Mouse (Mus musculus) brain, adult 10 weeks (tissue): ENCODE results near the gene Carmil3. TPM values are rescaled to one million over a fixed set of nuclear protein-coding genes. Genes with fewer than 3 reads are reported as not detected.

Experiments
- polyA plus RNA-seq: library from polyadenylated mRNA; stranded (reverse); fragments of 350-450 nt; fragmentation: Illumina TruSeq; extraction: RNeasy Lipid Tissue Mini Kit (QIAGEN cat#74804); gene quantifications from one replicate; pipeline ENCODE4 v1.2.3, GENCODE M21; 2015; ENCODE audit warnings: low read depth, low replicate concordance

The Carmil3 gene
- 27.2 TPM for polyA plus RNA-seq

GRCm38 (mm10) chr14:55490361-55491201, at the start of gene Carmil3:
Carmil3 (plus strand) TSS chr14:55490651.

GRCm38 (mm10) chr14:55478651-55479599, 11.5 kb upstream of the Carmil3 start, which contains the start of gene Dhrs4:
Dhrs4 (plus strand) TSS chr14:55478758.

GRCm38 (mm10) chr14:55510125-55510731, 19.8 kb downstream of the Carmil3 start, which contains the start of gene Cpne6:
Cpne6 (plus strand) TSS chr14:55510445.

GRCm38 (mm10) chr14:55524785-55525184, 34.3 kb downstream of the Carmil3 start, which contains the start of gene Nrl:
Nrl (minus strand) TSS chr14:55524981.

GRCm38 (mm10) chr14:55540067-55540786, 49.8 kb downstream of the Carmil3 start, which contains the start of gene Pck2:
Pck2 (plus strand) TSS chr14:55540266.

Other genes starting within 250 kb of the Carmil3 start
- gene Dhrs4, start 11.9 kb upstream of the Carmil3 start, polyA plus RNA-seq: 22.7 TPM
- 132 TPM for gene Cpne6, start 19.8 kb downstream of the Carmil3 start, polyA plus RNA-seq
- gene Nrl, start 34.3 kb downstream of the Carmil3 start, polyA plus RNA-seq: 0.31 TPM
- gene Pck2, start 49.6 kb downstream of the Carmil3 start, polyA plus RNA-seq: 19.9 TPM
- gene Dcaf11, start 69.4 kb downstream of the Carmil3 start, polyA plus RNA-seq: 92.2 TPM
- gene A730061H03Rik, start 69.8 kb downstream of the Carmil3 start, polyA plus RNA-seq: not detected
- not detected for gene Fitm1, start 85.0 kb downstream of the Carmil3 start, polyA plus RNA-seq
- 73.4 TPM for gene Psme1, start 87.5 kb downstream of the Carmil3 start, polyA plus RNA-seq
- 54.3 TPM for gene Emc9, start 94.7 kb downstream of the Carmil3 start, polyA plus RNA-seq
- gene Psme2, start 100.5 kb downstream of the Carmil3 start, polyA plus RNA-seq: 78.9 TPM
- 18.8 TPM for gene Rnf31, start 101.1 kb downstream of the Carmil3 start, polyA plus RNA-seq
- 14.3 TPM for gene Irf9, start 112.9 kb downstream of the Carmil3 start, polyA plus RNA-seq
- 6.2 TPM for gene Rec8, start 127.4 kb downstream of the Carmil3 start, polyA plus RNA-seq
- 62.3 TPM for gene Ipo4, start 145.3 kb downstream of the Carmil3 start, polyA plus RNA-seq
- gene Gm49378, start 147.2 kb downstream of the Carmil3 start, polyA plus RNA-seq: 1.6 TPM
- 32.2 TPM for gene Tm9sf1, start 153.2 kb downstream of the Carmil3 start, polyA plus RNA-seq
- not detected for gene Tssk4, start 159.5 kb downstream of the Carmil3 start, polyA plus RNA-seq
- 61.1 TPM for gene Mdp1, start 169.9 kb downstream of the Carmil3 start, polyA plus RNA-seq
- gene Gmpr2, start 181.3 kb downstream of the Carmil3 start, polyA plus RNA-seq: 36.9 TPM
- 255 TPM for gene Nedd8, start 181.5 kb downstream of the Carmil3 start, polyA plus RNA-seq
- 16.0 TPM for gene Tinf2, start 191.2 kb downstream of the Carmil3 start, polyA plus RNA-seq
- not detected for gene Tgm1, start 223.3 kb downstream of the Carmil3 start, polyA plus RNA-seq
- 47.6 TPM for gene Rabggta, start 231.6 kb downstream of the Carmil3 start, polyA plus RNA-seq